Mouse (Mus musculus) cerebellum, adult 18-20 months (tissue): ENCODE measurements around the gene Ncoa1.
A peak's percentile ranks its signal among the peaks of the same experiment; 100 is the strongest.

Experiments used
- DNase-seq, 2 experiments: peaks; one replicate each; pipeline ENCODE4 v3.0.0; 2021

Ncoa1 gene

GRCm38 (mm10) chr12:4476832-4477671 lies at the start of gene Ncoa1:
Ncoa1 (minus strand) TSS chr12:4477182.
- peak; percentile 62 to 83 for DNase-seq

- no peak for DNase-seq
These were observed 47.6 kb upstream of the Ncoa1 start for GRCm38 (mm10) chr12:4524546-4524945.

GRCm38 (mm10) chr12:4523688-4524298 lies 46.8 kb upstream of the Ncoa1 start:
- DNase-seq, result peak; percentile 20 to 24

- DNase-seq, result peak; percentile 38 to 54
These were observed 46.2 kb upstream of the Ncoa1 start for GRCm38 (mm10) chr12:4523208-4523607.

- no peak for DNase-seq
These were observed 42.0 kb upstream of the Ncoa1 start for GRCm38 (mm10) chr12:4518957-4519356.

GRCm38 (mm10) chr12:4509591-4510061 lies 32.6 kb upstream of the Ncoa1 start:
- DNase-seq, result no peak

- DNase-seq, result no peak
These were observed 31.2 kb upstream of the Ncoa1 start for GRCm38 (mm10) chr12:4508182-4508581.

- DNase-seq, result peak in 1 of 2 experiments; percentile 17
These were observed 30.5 kb upstream of the Ncoa1 start for GRCm38 (mm10) chr12:4507461-4507860.

- DNase-seq, result no peak
These were observed 29.9 kb upstream of the Ncoa1 start for GRCm38 (mm10) chr12:4506810-4507430.

GRCm38 (mm10) chr12:4505298-4505697 lies 28.3 kb upstream of the Ncoa1 start:
- no peak for DNase-seq

GRCm38 (mm10) chr12:4503673-4504326 lies 26.8 kb upstream of the Ncoa1 start:
- no peak for DNase-seq

GRCm38 (mm10) chr12:4501916-4502315 lies 24.9 kb upstream of the Ncoa1 start:
- DNase-seq, result no peak

- DNase-seq, result no peak
These were observed 23.5 kb upstream of the Ncoa1 start for GRCm38 (mm10) chr12:4500516-4500915.

- DNase-seq, result no peak
These were observed 22.7 kb upstream of the Ncoa1 start for GRCm38 (mm10) chr12:4499651-4500175.

- peak in 1 of 2 experiments; percentile 15 for DNase-seq
These were observed 11.4 kb upstream of the Ncoa1 start for GRCm38 (mm10) chr12:4488411-4488810.

- no peak for DNase-seq
These were observed 6.4 kb upstream of the Ncoa1 start for GRCm38 (mm10) chr12:4483386-4483785.

GRCm38 (mm10) chr12:4481687-4482086 lies 4.7 kb upstream of the Ncoa1 start:
- no peak for DNase-seq

- no peak for DNase-seq
These were observed 3.3 kb upstream of the Ncoa1 start for GRCm38 (mm10) chr12:4480250-4480649.

- no peak for DNase-seq
These were observed 2.3 kb upstream of the Ncoa1 start for GRCm38 (mm10) chr12:4479171-4479881.

GRCm38 (mm10) chr12:4477941-4478795 lies 1.2 kb upstream of the Ncoa1 start:
- no peak for DNase-seq

- peak; percentile 52 to 68 for DNase-seq
These were observed 621 bp downstream of the Ncoa1 start for GRCm38 (mm10) chr12:4476291-4476831.
